Mouse (Mus musculus): ENCODE results near the gene Entpd2. TPM values are rescaled to one million over a fixed set of nuclear protein-coding genes. Genes with fewer than 3 reads are reported as not detected.

The Entpd2 gene
- polyA plus RNA-seq, 1 experiment from 2014 or later = 3.7 TPM

DNA sequence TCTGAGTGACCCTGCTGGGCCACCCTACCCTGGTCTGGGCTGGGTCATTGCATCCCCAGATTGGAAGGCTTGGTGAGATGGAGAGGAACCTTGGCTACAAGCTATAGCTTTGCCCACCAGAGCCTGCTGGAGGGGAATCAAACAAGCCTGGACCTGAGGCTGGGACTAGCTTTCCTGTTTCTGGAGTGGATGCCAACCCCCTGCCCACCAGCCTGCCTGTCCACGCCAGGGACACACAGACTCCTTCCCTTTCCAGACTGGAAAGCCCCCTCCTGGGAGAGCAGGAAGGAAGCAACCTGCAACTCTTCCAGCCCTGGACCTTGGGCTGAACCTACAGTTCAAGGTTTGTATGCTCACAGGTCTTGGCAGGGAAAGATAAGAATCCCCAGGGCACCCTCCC lies 28.0 kb downstream of the Entpd2 start:
- H3K9me3 ChIP-seq = no peaks in the 10 kb centered on the region
- H3K4me2 ChIP-seq = no peak overlapping the region
- H3K9ac ChIP-seq = no peak overlapping the region
- H3K27me3 ChIP-seq = peaks cover 8% of the 10 kb centered on the region; the same call in 1 of the 2 replicates
- ATAC-seq (ENCODE audit: low FRiP score, low read depth) = no peak
- 64% methylated on average over 1 of the region's 1 CpGs for WGBS
- H3K4me3 ChIP-seq = no peak overlapping the region
- H3K4me1 ChIP-seq (replicated peaks) = peaks cover 3% of the 10 kb centered on the region
- H3K27ac ChIP-seq (replicated peaks) = no peak overlapping the region
- no peaks in the 10 kb centered on the region for H3K36me3 ChIP-seq

DNA sequence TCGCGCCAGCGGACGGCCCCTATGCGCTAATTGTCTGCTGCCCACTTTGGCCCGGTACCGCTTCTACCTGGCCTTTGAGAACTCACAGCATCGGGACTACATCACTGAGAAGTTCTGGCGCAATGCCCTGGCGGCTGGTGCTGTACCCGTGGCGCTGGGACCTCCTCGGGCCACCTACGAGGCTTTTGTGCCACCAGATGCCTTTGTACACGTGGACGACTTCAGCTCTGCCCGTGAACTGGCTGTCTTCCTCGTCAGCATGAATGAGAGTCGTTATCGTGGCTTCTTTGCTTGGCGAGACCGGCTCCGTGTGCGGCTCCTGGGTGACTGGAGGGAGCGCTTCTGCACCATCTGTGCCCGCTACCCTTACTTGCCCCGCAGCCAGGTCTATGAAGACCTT lies 29.8 kb downstream of the Entpd2 start:
- H3K9me3 ChIP-seq = no peaks in the 10 kb centered on the region
- H3K4me3 ChIP-seq = no peak overlapping the region
- no peak for ATAC-seq (ENCODE audit: low FRiP score, low read depth)
- H3K27me3 ChIP-seq = peaks cover 8% of the 10 kb centered on the region; the same call in 1 of the 2 replicates
- H3K4me1 ChIP-seq (replicated peaks) = peaks cover 20% of the 10 kb centered on the region
- H3K4me2 ChIP-seq = no peak overlapping the region
- WGBS = 46% methylated on average over 27 of the region's 27 CpGs
- no peak overlapping the region for H3K9ac ChIP-seq
- no peak overlapping the region for H3K27ac ChIP-seq (replicated peaks)
- H3K36me3 ChIP-seq = no peaks in the 10 kb centered on the region

DNA sequence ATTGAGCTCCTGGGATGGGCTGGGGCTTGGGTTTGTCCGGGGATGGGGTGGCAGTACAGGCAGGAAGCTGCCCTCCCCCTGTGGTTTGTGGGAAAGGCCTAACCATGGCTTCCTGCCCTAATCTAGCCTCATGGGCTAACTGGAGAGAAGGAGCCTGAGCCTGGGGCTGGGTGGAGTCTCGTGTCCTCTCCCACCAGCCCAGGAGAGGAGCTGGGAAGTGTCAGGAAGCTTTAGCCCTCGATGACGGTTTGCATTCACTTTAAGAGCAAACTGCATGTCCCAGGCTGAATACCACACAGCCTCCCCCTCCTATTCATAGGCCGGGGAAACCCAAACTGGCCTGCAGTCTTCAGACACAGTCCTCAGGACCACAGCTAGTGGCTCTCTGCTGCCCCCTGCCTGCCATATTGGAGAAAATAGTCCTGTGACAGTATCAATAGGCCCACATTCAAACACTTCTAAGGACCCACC lies 31.1 kb downstream of the Entpd2 start:
- no peak for ATAC-seq (ENCODE audit: low FRiP score, low read depth)
- H3K27me3 ChIP-seq = peaks cover 8% of the 10 kb centered on the region; the same call in 1 of the 2 replicates
- 32% methylated on average over 5 of the region's 5 CpGs for WGBS
- no peaks in the 10 kb centered on the region for H3K36me3 ChIP-seq
- no peaks in the 10 kb centered on the region for H3K9me3 ChIP-seq
- H3K27ac ChIP-seq (replicated peaks) = no peak overlapping the region
- H3K4me3 ChIP-seq = no peak overlapping the region
- H3K4me1 ChIP-seq (replicated peaks) = peaks cover 32% of the 10 kb centered on the region
- H3K4me2 ChIP-seq = no peak overlapping the region
- no peak overlapping the region for H3K9ac ChIP-seq

DNA sequence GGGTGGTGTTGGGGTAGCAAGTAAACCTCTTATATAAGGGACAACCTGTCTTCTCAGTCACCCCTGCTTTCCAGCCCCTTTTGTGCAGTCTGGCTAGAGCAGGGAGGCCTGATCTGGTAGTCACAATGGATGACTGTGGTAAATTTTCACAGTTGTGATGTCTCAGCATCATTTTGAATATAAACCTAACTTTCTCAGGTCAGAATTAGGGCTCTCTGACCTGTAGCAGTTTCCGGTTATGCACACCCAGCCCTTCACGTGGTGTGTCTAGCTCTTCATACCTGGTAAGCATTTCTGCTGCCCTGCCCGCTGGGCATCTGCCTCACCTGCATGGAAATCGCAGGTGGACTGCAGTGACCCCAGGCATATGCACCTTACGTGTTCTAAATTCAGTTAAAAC lies 31.6 kb downstream of the Entpd2 start:
- Histone ChIP-seq H3K9ac (no peak overlapping the region), H3K4me1 (replicated peaks) (peaks cover 37% of the 10 kb centered on the region), H3K27me3 (peaks cover 8% of the 10 kb centered on the region; the same call in 1 of the 2 replicates), H3K9me3 (no peaks in the 10 kb centered on the region), H3K27ac (replicated peaks) (no peak overlapping the region), H3K4me2 (no peak overlapping the region), H3K36me3 (no peaks in the 10 kb centered on the region), H3K4me3 (no peak overlapping the region)
- no peak for ATAC-seq (ENCODE audit: low FRiP score, low read depth)
- WGBS = 87% methylated on average over 5 of the region's 5 CpGs

DNA sequence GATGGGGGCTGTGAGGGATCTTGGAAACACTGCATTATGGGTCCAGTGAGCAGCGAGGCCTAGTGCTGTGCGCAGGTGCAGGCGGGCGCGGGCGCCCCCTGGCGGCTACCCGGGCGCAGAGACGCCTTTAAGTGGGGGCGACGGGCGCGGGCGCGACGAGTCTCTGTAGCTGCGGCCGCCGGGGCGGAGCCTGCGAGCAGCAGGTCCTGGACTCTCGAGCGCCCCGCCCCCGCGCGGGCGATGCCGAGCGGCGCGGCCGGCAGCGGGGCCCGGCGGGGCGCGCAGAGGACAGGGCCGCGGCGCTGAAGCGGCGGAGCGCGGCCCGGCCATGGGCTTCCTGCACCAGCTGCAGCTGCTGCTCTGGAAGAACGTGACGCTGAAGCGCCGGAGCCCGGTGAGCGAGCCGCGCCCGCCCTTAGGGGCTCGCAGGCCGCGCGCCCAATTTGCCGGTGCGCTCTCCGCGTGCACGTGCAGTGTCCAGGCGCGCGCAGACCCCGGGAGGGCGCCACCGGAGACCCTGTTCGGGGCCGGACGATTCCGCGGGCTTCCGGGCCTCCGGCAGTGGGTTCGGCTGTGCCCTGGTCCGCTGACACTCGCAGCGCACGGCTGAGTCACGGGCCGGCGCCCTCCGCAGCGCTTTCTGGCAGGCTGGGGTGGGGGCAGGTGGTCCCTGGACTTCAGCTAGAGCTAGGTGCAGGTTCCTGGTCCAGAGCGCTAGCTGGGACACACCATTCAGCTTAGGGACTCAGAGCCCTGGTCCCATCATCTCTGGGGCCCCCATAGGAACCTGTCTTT lies 33.0 kb downstream of the Entpd2 start, which contains the start of gene Abca2:
Gene Abca2 (plus strand): TSS at position 262 of the 795 bp plus-strand sequence.
- ATAC-seq (ENCODE audit: low FRiP score, low read depth) = peak; percentile 84
- H3K27me3 ChIP-seq = peaks cover 5% of the 10 kb centered on the region; the same call in 1 of the 2 replicates
- no peaks in the 10 kb centered on the region for H3K9me3 ChIP-seq
- H3K4me3 ChIP-seq = peak within 1 kb of the TSS; percentile 72
- H3K4me1 ChIP-seq (replicated peaks) = peaks cover 38% of the 10 kb centered on the region
- H3K27ac ChIP-seq (replicated peaks) = peak within 1 kb of the TSS; percentile 91
- no peaks in the 10 kb centered on the region; the same call in 1 of the 2 replicates for H3K36me3 ChIP-seq
- under 1% methylated on average over 65 of the region's 89 CpGs for WGBS
- peak within 1 kb of the TSS; percentile 88 for H3K9ac ChIP-seq
- peak within 1 kb of the TSS; percentile 77 for H3K4me2 ChIP-seq

DNA sequence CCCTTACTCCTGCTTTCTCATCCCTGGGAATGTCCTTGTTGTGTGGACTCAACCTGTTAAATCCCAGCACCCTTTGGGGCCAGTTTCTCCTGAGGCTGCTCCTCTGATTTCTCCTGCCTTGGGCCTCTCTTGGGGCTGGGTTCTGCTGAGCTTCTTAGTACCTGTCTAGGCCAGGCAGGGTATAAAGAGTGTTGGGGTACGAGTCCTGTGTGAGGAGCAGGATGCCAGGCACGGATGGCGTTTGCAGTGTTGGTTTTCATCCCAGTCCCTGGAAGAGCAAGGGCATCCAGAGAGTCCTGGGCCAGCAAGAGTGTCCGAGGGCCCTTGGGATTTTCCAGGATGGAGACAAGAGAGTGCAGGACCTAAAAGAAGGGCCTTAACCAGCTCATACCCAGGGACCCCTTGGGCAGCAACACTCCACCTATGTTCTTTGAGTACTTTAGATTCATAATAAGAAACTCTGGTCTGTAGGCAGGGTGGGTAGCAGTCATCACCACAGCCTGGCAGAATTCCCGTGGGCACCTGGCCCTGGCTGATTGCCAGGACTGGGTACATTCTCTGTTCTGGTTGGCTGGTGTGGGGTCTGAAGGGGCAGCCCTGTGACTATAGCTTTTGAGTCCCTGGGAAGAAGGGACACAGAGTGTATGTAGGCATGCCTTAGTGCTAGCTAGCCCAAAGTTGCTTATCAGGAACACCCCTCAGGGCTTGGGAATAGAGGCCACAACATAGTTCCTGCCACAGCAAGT lies 33.9 kb downstream of the Entpd2 start:
- 62% methylated on average over 5 of the region's 5 CpGs for WGBS
- ATAC-seq (ENCODE audit: low FRiP score, low read depth) = no peak
- peaks cover 4% of the 10 kb centered on the region; the same call in 1 of the 2 replicates for H3K36me3 ChIP-seq
- H3K4me3 ChIP-seq = peak overlapping the region; percentile 72
- no peaks in the 10 kb centered on the region for H3K9me3 ChIP-seq
- peak overlapping the region; percentile 88 for H3K9ac ChIP-seq
- peaks cover 38% of the 10 kb centered on the region for H3K4me1 ChIP-seq (replicated peaks)
- 0 out of 2 replicates have a peak, but pooled peaks cover 2% of the 10 kb centered on the region for H3K27me3 ChIP-seq
- peak overlapping the region; percentile 91; the same call in 1 of the 2 replicates for H3K27ac ChIP-seq (replicated peaks)
- H3K4me2 ChIP-seq = peak overlapping the region; percentile 77

DNA sequence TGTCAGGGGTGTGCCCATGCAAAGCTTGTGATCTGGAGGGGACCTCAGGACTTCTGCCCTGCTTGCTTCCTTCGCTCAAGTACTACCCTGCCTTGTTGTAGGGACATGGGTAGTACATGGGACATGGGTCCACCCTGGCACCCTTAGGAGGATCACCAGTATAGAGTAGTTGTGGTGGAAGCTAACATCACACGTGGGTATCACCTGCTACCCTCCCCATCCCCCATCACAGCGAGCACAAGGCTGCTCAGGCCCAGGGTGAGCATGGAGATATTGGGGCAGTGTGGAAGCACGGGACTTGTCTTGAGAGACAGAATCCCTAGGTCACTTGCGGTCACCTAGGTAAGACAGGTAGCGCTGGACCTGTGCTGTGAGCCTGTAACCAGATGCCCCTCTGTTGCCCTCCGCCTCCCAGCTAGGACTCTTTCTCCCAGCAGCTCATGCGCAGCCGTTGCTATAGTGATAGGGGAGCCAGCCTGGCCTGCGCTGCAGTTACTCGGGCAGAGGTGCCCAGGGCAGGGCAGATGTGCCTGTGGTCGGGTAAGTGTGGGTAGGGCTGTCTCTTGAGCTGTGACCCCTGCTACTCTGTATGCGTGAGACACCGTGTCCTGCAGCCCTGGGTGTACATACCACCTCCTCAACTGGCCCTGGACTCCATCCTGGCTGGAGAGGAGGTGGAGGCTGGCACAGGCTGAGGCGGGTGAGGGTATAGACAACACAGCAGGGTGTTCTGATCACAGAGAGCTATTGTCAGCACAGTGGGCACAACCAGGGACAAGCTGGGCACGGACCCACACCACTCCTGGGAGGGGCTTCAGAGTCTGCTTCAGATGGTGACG lies 34.9 kb downstream of the Entpd2 start:
- WGBS = 41% methylated on average over 17 of the region's 17 CpGs
- Histone ChIP-seq H3K4me1 (replicated peaks) (peaks cover 38% of the 10 kb centered on the region), H3K4me3 (peak overlapping the region; percentile 10; the same call in 1 of the 2 replicates), H3K36me3 (peaks cover 11% of the 10 kb centered on the region), H3K9me3 (no peaks in the 10 kb centered on the region), H3K4me2 (peak overlapping the region; percentile 77), H3K27ac (replicated peaks) (no peak overlapping the region), H3K27me3 (no peaks in the 10 kb centered on the region), H3K9ac (no peak overlapping the region)
- ATAC-seq (ENCODE audit: low FRiP score, low read depth) = no peak

DNA sequence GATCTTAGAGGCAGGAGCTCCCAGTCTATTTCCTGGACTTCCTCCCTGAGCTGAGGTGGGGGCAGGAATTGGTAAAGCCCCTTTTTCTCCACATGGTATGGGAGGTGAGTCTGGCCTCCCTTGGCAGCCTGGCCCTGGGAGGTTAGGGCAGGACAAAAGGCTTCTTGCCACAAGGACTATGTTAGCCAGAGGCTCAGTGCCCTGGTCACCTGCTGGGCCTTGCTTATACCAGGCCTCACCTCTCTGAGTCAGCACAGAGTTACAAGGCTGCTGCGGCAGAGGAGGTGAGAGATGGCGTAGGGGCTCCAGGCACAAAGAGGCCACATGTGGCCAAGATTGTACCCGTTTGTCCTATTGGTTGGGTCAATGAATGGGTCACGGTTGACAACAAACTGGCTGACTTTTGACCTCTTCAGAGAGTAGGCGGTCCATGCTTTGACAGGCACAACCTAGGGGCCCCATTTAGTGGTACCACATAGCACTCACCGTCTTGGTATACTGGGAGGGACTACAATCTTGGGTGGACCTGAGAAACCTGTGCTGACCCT lies 35.7 kb downstream of the Entpd2 start:
- ATAC-seq (ENCODE audit: low FRiP score, low read depth) = no peak
- H3K9ac ChIP-seq = no peak overlapping the region
- no peaks in the 10 kb centered on the region for H3K9me3 ChIP-seq
- no peaks in the 10 kb centered on the region for H3K27me3 ChIP-seq
- 35% methylated on average over 6 of the region's 6 CpGs for WGBS
- peaks cover 18% of the 10 kb centered on the region for H3K36me3 ChIP-seq
- peaks cover 38% of the 10 kb centered on the region for H3K4me1 ChIP-seq (replicated peaks)
- H3K4me3 ChIP-seq = 0 out of 2 replicates have a peak overlapping the region, but pooled peaks have one; percentile 10
- H3K4me2 ChIP-seq = peak overlapping the region; percentile 77
- no peak overlapping the region for H3K27ac ChIP-seq (replicated peaks)

DNA sequence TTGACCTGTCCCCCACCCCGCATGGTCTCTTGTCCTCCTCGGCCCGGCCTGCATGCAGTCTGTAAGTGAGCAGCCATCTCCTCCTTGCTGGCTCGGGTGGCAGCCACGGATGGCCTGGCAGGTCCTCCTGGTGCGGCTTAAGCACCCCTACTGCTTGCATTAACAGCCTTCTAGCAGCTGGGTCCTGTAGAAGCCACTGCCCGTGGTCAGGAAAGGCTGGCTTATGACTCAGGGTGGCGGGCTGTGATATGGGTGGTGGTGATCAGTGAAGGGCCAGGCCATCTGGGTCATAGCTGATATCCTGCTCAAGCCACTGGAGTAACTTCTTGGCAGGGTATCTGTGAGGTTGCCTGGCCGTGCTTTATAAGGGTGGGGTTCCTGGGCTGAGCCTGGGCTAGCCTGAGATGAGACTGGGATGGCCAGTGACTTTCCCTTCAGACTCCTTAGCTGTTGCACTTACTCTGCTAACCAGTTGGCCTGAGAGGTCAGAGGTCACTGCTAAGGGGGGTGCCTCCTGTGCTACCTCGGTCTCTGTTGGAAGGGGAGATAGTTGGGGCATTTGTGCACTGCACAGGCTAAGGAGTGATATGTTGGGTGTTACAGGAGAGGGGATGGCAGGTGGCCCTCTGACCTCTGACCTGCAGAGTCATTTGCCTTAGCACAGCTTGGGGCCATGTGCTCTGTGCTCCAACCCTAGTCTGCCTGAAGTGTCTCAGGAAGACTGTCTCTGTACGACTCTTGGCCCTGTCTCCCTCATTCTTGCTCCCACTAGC lies 36.8 kb downstream of the Entpd2 start:
- no peaks in the 10 kb centered on the region for H3K9me3 ChIP-seq
- no peak for ATAC-seq (ENCODE audit: low FRiP score, low read depth)
- no peaks in the 10 kb centered on the region for H3K27me3 ChIP-seq
- no peak overlapping the region for H3K4me2 ChIP-seq
- peaks cover 38% of the 10 kb centered on the region for H3K4me1 ChIP-seq (replicated peaks)
- H3K36me3 ChIP-seq = peaks cover 29% of the 10 kb centered on the region
- WGBS = 78% methylated on average over 11 of the region's 11 CpGs
- H3K9ac ChIP-seq = no peak overlapping the region
- no peak overlapping the region for H3K4me3 ChIP-seq
- no peak overlapping the region for H3K27ac ChIP-seq (replicated peaks)

DNA sequence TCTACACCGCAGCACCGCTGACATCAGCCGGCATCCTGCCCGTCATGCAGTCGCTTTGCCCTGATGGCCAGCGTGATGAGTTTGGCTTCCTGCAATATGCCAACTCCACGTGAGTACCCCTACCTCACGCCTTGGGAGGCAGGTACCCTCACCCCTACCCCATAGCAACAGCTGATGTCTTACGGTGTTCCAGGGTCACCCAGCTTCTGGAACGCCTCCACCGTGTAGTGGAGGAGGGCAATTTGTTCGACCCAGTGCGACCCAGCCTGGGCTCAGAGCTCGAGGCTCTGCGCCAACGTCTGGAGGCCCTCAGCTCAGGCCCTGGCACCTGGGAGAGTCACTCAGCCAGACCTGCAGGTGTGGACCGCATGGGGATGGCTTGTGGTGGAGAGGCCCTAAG lies 37.4 kb downstream of the Entpd2 start:
- H3K9ac ChIP-seq = no peak overlapping the region
- no peak for ATAC-seq (ENCODE audit: low FRiP score, low read depth)
- H3K9me3 ChIP-seq = no peaks in the 10 kb centered on the region
- H3K4me2 ChIP-seq = no peak overlapping the region
- no peak overlapping the region for H3K4me3 ChIP-seq
- no peaks in the 10 kb centered on the region for H3K27me3 ChIP-seq
- WGBS = 93% methylated on average over 17 of the region's 17 CpGs
- H3K27ac ChIP-seq (replicated peaks) = no peak overlapping the region
- peaks cover 38% of the 10 kb centered on the region for H3K4me1 ChIP-seq (replicated peaks)
- peaks cover 35% of the 10 kb centered on the region for H3K36me3 ChIP-seq
